Mouse (Mus musculus): Measurements from ENCODE around the gene Olfr206.

DNA sequence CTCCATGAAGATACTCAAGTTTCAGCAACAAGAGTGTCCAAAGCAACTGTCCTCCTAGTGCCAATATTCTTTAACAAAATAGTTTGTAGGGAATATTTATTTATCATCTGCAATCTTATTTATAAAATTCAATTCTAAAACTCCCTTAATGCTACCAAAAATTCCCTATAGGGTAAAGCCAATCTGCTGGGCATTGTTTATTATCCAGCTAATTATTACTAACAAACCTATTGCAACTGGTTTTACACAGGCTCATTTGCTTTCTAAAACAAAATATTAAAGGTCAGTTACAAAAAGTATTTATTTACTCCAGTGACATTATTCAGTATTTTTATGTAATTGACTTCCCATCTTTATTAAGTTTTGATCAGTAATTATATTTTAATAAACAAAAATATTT is 30.9 kb downstream of the Olfr206 start, which contains the start of gene Olfr204:
- TF ChIP-seq CTCF (IDR thresholded peaks at IDR 0.05; ENCODE audit: extremely low read depth, insufficient read depth, low read length) (no peak), POLR2A (IDR thresholded peaks at IDR 0.05; ENCODE audit: extremely low read depth, insufficient read depth, low read length) (no peak)

All from cortical plate, adult 2 months (tissue).